Comparison of ENCODE assay signal across 8 mouse cellular contexts in genomic region chr2:12923804-12924591, GRCm38 (mm10). TPM values are rescaled to one million over a fixed set of nuclear protein-coding genes. Genes with fewer than 3 reads are reported as not detected.
DNase-seq lines count a peak whose midpoint lies in the region; ATAC-seq lines count a peak whose summit lies in the region.

Gene Pter, plus strand, starts transcription at chr2:12924041.

- H3K4me1 ChIP-seq in hindbrain, embryonic 13.5 days (replicated peaks), result peaks cover 12% of the 10 kb centered on the region

- H3K36me3 ChIP-seq in hindbrain, embryonic 13.5 days, result no peaks in the 10 kb centered on the region

- 0 out of 2 replicates have a peak within 1 kb of the TSS, but pooled peaks have one; percentile 14 for H3K27ac ChIP-seq in hindbrain, embryonic 13.5 days

- DNase-seq in R1 (ENCODE audit: low read depth, low spot score), result peak; percentile 97
- DNase-seq in cerebellum, postnatal 25 days, result peak; percentile 17 to 50
- DNase-seq in frontal cortex, postnatal 25 days (ENCODE audit: low spot score in 2 of 2), result peak; percentile 10 to 13
- DNase-seq in layer of hippocampus, postnatal 25 days (ENCODE audit: extremely low spot score in 1 of 2, low spot score in 1 of 2), result peak; percentile 8 to 27
- DNase-seq in lung, postnatal 25 days (ENCODE audit: low spot score), result peak; percentile 92
- peak; percentile 76 for DNase-seq in retina, adult 2 months (ENCODE audit: low read depth, low spot score)
- peak; percentile 73 for DNase-seq in thymus, postnatal 25 days

- H3K4me2 ChIP-seq in hindbrain, embryonic 13.5 days, result peak within 1 kb of the TSS; percentile 64

- H3K4me3 ChIP-seq in hindbrain, embryonic 13.5 days, result peak within 1 kb of the TSS; percentile 40

- no peaks in the 10 kb centered on the region for H3K9me3 ChIP-seq in hindbrain, embryonic 13.5 days

- peak within 1 kb of the TSS; percentile 56; the same call in 1 of the 2 replicates for H3K9ac ChIP-seq in hindbrain, embryonic 13.5 days

- H3K27me3 ChIP-seq in hindbrain, embryonic 13.5 days, result 0 out of 2 replicates have a peak, but pooled peaks cover 3% of the 10 kb centered on the region

- ATAC-seq in hindbrain, embryonic 13.5 days (ENCODE audit: low FRiP score), result peak; percentile 93

- 1% methylated on average over 24 of the region's 24 CpGs for WGBS in hindbrain, embryonic 13.5 days

RNA-seq across cellular contexts. Expression of gene Pter, which starts in this region (rescaled TPM):
- 6.4 and 9.1 TPM in 2 replicates for polyA plus RNA-seq in hindbrain, embryonic 13.5 days (2015; fragmentation: Nextera tagmentation; extraction: Ambion mirVana)
- total RNA-seq in layer of hippocampus, postnatal 25 days (2021), result 1 to 10 TPM; 1.2 to 1.6 TPM

Comparison
In these comparisons a context has a peak if more than half of its experiments do, and no peak if none do; other contexts are left out.
1. Peak in every context shown above with its lines: DNase-seq, ATAC-seq, H3K4me3 ChIP-seq and H3K27ac ChIP-seq.
2. DNase-seq: peak in every context shown above with its lines; median percentile 97 in R1; 92 in lung, postnatal 25 days; 76 in retina, adult 2 months; 73 in thymus, postnatal 25 days; 34 in cerebellum, postnatal 25 days; 18 in layer of hippocampus, postnatal 25 days; 12 in frontal cortex, postnatal 25 days.